Mouse (Mus musculus): ENCODE measurements at regions not wholly inside any gene's neighbourhood (a gene's known extent, or its start where the extent isn't known, plus 50 kb on each side); places are given as distances from the start of the nearest gene placed in this dataset.

DNA sequence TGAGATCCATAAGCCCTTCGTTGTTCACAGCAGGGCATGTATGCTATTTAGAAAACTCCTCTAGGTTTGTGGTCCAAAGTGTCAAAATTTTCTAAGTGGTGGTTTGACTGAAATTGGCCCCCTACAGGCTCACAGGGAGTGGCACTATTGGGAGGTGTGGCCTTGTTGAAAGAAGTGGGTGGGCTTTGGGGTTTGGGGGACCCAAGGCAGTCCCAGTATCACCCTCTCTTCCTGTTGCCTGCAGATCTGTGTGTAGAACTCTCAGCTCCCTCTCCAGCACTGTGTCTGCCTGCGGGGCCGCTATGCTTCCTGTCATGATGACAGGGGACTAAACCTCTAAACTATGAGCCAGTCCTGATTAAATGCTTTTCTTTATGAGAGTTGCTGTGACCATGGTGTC is 144.1 kb upstream of the Serp2 start:
- TF ChIP-seq POLR2A (IDR thresholded peaks at IDR 0.05; ENCODE audit: insufficient read depth, low read depth, low read length) (no peak), CTCF (IDR thresholded peaks at IDR 0.05; ENCODE audit: insufficient read depth, low read depth, low read length) (no peak)

Data from olfactory bulb, adult 2 months (tissue).